Mouse (Mus musculus) intestine, embryonic 16.5 days (tissue): ENCODE data around the gene Sds. TPM values are rescaled to one million over a fixed set of nuclear protein-coding genes. Genes with fewer than 3 reads are reported as not detected.

Source experiments
- ATAC-seq: fragments of 200-750 bp; cut with Nextera tagmentation; 2 replicates; pipeline ENCODE4 v1.8.0; 2017; ENCODE audit warnings: moderate TSS enrichment, moderate library complexity
- H3K27ac ChIP-seq: fragments of 300-500 bp; sonication (generic); 2 replicates; pipeline ENCODE4 v1.5.1; 2014; ENCODE audit warnings: mild to moderate bottlenecking, low read length
- H3K27me3 ChIP-seq: fragments of 300-500 bp; sonication (generic); replicated peaks from 2 replicates; pipeline ENCODE4 v1.6.1; 2014; ENCODE audit warnings: low read length, control low read depth, mixed read lengths; ENCODE audit not compliant: control insufficient read depth, insufficient read depth
- H3K36me3 ChIP-seq: fragments of 300-500 bp; sonication (generic); 2 replicates; pipeline ENCODE4 v1.6.1; 2014; ENCODE audit warnings: low read length, control low read depth; ENCODE audit not compliant: control insufficient read depth, insufficient read depth
- H3K4me1 ChIP-seq: fragments of 300-500 bp; sonication (generic); 2 replicates; pipeline ENCODE4 v1.6.1; 2014; ENCODE audit warnings: low read length, control low read depth, mixed read lengths; ENCODE audit not compliant: control insufficient read depth, insufficient read depth
- H3K4me2 ChIP-seq: fragments of 300-500 bp; sonication (generic); 2 replicates; pipeline ENCODE4 v1.6.1; 2014; ENCODE audit warnings: low read depth, low read length, control low read depth
- H3K4me3 ChIP-seq: fragments of 300-500 bp; sonication (generic); 2 replicates; pipeline ENCODE4 v1.5.1; 2014; ENCODE audit warnings: mild to moderate bottlenecking, low read length
- H3K9ac ChIP-seq: fragments of 300-500 bp; sonication (generic); 2 replicates; pipeline ENCODE4 v1.6.1; 2014; ENCODE audit warnings: low read depth, low read length
- H3K9me3 ChIP-seq: fragments of 300-500 bp; sonication (generic); 2 replicates; pipeline ENCODE4 v1.6.1; 2016; ENCODE audit warnings: low read length, control low read depth; ENCODE audit not compliant: control insufficient read depth
- WGBS: fragments of 180-500 bp; shearing (Covaris S2); extraction: QIAGEN DNeasy Blood & Tissue Kit; methylation state at CpG from one replicate; pipeline ENCODE4 v1.1.7; 2014; 5-methylcytosine and 5-hydroxymethylcytosine counted together
- polyA plus RNA-seq: library from polyadenylated mRNA; unstranded; fragments of >200 nt; fragmentation: Nextera tagmentation; extraction: Ambion mirVana; gene quantifications from 2 replicates; pipeline ENCODE4 v1.2.1, GENCODE M21; 2015

The Sds gene
- polyA plus RNA-seq, 1 experiment from 2014 or later, result 0.37 TPM

DNA sequence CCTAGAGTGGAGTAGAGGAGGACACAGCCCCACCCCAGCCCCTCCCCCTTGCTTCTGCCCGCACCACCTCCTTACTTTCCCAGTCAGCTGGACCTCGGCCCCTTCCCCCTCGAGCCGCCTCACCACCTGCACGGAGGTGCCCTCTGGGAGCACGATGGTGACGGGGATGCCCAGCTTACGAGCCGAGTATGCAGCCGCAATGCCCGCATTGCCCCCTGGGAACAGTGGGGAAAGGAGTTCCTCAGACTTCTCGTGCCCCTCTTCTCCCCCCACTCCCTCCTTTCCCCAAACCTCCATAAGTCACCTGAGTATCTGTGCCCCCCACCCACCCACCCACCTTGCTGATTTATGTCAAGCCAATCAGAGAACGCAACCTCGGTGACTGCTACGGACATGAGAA is 14.4 kb upstream of the Sds start:
- Histone ChIP-seq H3K4me1 (no peaks in the 10 kb centered on the region), H3K27me3 (no peaks in the 10 kb centered on the region), H3K4me2 (no peak overlapping the region), H3K27ac (no peak overlapping the region), H3K4me3 (no peak overlapping the region), H3K9me3 (no peaks in the 10 kb centered on the region; the same call in 1 of the 2 replicates), H3K9ac (no peak overlapping the region), H3K36me3 (no peaks in the 10 kb centered on the region)
- WGBS, result 73% methylated on average over 15 of the region's 15 CpGs
- no peak for ATAC-seq

DNA sequence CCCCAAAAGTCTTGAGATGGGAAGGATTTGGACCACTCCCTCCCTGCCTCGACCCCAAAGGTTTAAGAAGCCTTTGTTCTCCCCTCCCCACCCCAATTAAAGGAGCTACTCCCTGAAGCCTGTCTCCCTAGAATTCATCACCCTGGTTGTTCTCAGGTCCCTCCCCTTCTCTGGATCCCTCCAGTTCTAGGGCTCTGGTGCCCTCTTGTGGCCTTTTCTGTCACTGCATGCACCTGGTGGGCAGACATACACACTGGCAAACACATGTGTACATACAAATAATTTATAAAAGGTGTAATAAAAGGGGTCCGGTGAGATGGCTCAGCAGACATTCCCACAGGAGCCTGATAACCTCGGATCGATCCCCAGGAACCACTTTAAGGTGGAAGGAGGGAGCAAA is 12.0 kb upstream of the Sds start:
- Histone ChIP-seq H3K36me3 (no peaks in the 10 kb centered on the region), H3K9me3 (no peaks in the 10 kb centered on the region; the same call in 1 of the 2 replicates), H3K27me3 (no peaks in the 10 kb centered on the region), H3K27ac (no peak overlapping the region), H3K4me1 (no peaks in the 10 kb centered on the region), H3K4me3 (no peak overlapping the region), H3K4me2 (no peak overlapping the region), H3K9ac (no peak overlapping the region)
- ATAC-seq, result no peak
- WGBS, result 76% methylated on average over 4 of the region's 4 CpGs

DNA sequence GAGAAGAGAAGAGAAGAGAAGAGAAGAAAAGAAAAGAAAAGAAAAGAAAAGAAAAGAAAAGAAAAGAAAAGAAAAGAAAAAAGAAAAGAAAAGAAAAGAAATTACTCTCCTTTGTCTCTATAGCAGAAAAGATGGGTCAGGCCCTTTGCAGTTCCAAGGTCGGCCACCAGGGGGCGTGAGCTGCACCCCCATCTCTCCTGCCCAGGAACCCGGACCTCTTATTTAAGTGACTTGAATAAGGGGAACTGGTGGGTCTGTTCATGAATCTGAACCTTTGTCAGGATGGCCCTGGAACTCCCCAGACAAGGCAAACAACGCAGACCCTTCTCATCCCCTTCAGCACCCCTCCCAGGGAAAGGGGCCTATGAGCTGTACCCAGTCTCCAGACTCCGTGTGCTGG is 11.3 kb upstream of the Sds start:
- H3K4me3 ChIP-seq, result no peak overlapping the region
- no peak overlapping the region for H3K27ac ChIP-seq
- no peaks in the 10 kb centered on the region for H3K36me3 ChIP-seq
- H3K9me3 ChIP-seq, result no peaks in the 10 kb centered on the region; the same call in 1 of the 2 replicates
- no peaks in the 10 kb centered on the region for H3K4me1 ChIP-seq
- no peak overlapping the region for H3K9ac ChIP-seq
- no peak for ATAC-seq
- no peak overlapping the region for H3K4me2 ChIP-seq
- 43% methylated on average over 5 of the region's 5 CpGs for WGBS
- H3K27me3 ChIP-seq, result no peaks in the 10 kb centered on the region

DNA sequence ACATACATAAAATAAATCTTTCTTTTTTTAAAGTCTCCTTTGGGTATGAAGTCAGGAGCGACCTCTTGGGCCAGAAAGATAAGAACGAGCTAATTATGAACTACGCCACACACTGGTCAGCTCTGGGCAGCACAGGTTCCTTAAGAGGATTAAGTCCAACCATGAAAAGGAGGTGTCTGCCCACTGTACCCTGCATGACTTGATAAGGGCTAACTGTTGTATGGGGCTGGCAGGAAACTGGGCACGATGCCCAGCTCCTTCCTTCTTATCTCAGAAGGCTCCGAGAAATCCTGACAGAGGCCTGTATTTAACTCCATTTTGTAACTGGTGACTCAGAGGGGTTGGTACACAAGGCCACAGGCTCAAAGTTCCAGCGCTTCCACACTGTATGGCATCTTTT is 10.5 kb upstream of the Sds start:
- H3K27me3 ChIP-seq, result no peaks in the 10 kb centered on the region
- H3K27ac ChIP-seq, result no peak overlapping the region
- WGBS, result 72% methylated on average over 6 of the region's 6 CpGs
- no peak overlapping the region for H3K4me2 ChIP-seq
- H3K4me1 ChIP-seq, result no peaks in the 10 kb centered on the region
- peak; percentile 59 for ATAC-seq
- H3K4me3 ChIP-seq, result no peak overlapping the region
- H3K36me3 ChIP-seq, result no peaks in the 10 kb centered on the region
- H3K9ac ChIP-seq, result no peak overlapping the region
- H3K9me3 ChIP-seq, result no peaks in the 10 kb centered on the region; the same call in 1 of the 2 replicates

- no peak overlapping the region for H3K27ac ChIP-seq
- 4% methylated on average over 4 of the region's 4 CpGs for WGBS
Observed at GRCm38 (mm10) chr5:120467026-120467425, 9.3 kb upstream of the Sds start.

GRCm38 (mm10) chr5:120468336-120468735 is 8.0 kb upstream of the Sds start:
- no peaks in the 10 kb centered on the region; the same call in 1 of the 2 replicates for H3K9me3 ChIP-seq
- peak; percentile 37; the same call in 1 of the 2 replicates for ATAC-seq
- H3K36me3 ChIP-seq, result no peaks in the 10 kb centered on the region
- no peak overlapping the region for H3K4me2 ChIP-seq
- H3K4me1 ChIP-seq, result peaks cover 6% of the 10 kb centered on the region
- no peak overlapping the region for H3K27ac ChIP-seq
- WGBS, result 58% methylated on average over 5 of the region's 5 CpGs
- no peaks in the 10 kb centered on the region for H3K27me3 ChIP-seq
- no peak overlapping the region for H3K4me3 ChIP-seq
- no peak overlapping the region for H3K9ac ChIP-seq

More at GRCm38 (mm10) chr5:120467026-120467425, 9.3 kb upstream of the Sds start:
- Histone ChIP-seq H3K9ac (peak overlapping the region; percentile 44; the same call in 1 of the 2 replicates), H3K4me2 (peak overlapping the region; percentile 33), H3K27me3 (no peaks in the 10 kb centered on the region), H3K36me3 (no peaks in the 10 kb centered on the region), H3K4me3 (peak overlapping the region; percentile 37), H3K4me1 (peaks cover 6% of the 10 kb centered on the region), H3K9me3 (no peaks in the 10 kb centered on the region; the same call in 1 of the 2 replicates)
- ATAC-seq, result peak; percentile 62

- Histone ChIP-seq H3K4me3 (no peak overlapping the region), H3K36me3 (no peaks in the 10 kb centered on the region), H3K9ac (no peak overlapping the region), H3K27me3 (no peaks in the 10 kb centered on the region), H3K4me2 (no peak overlapping the region), H3K27ac (no peak overlapping the region), H3K4me1 (peaks cover 6% of the 10 kb centered on the region), H3K9me3 (no peaks in the 10 kb centered on the region; the same call in 1 of the 2 replicates)
- 66% methylated on average over 6 of the region's 6 CpGs for WGBS
- no peak for ATAC-seq
Observed at GRCm38 (mm10) chr5:120468830-120469229, 7.5 kb upstream of the Sds start.

GRCm38 (mm10) chr5:120471538-120471937 is 4.8 kb upstream of the Sds start:
- Histone ChIP-seq H3K4me3 (no peak overlapping the region), H3K4me2 (no peak overlapping the region), H3K9ac (no peak overlapping the region), H3K4me1 (peaks cover 9% of the 10 kb centered on the region), H3K27me3 (no peaks in the 10 kb centered on the region; the same call in 1 of the 2 replicates), H3K27ac (no peak overlapping the region), H3K9me3 (no peaks in the 10 kb centered on the region), H3K36me3 (no peaks in the 10 kb centered on the region)
- ATAC-seq, result peak; percentile 47
- WGBS, result 40% methylated on average over 4 of the region's 4 CpGs

DNA sequence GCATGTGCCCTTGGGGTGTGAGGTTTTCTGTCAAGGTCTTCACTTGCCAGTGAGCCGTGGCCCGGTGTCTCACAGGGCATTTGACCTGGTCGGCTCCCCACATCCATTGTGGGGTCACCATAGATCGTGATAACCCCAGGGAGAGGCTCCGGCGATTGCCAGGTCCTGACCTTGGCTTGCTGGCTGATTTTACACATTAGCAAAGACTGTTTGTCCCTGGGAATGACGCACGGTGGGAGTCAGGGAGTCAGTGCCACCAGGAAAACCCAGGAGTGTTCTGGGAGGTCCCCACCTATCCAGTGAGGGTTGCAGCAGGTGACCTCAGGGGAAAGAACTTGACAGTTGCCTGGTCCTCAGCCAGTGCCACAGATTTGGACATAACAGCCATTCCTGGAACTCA is 3.6 kb upstream of the Sds start, which contains the start of gene Sdsl:
TSS of gene Sdsl (minus strand) at position 41 of the 400 bp plus-strand sequence.
- 73% methylated on average over 8 of the region's 8 CpGs for WGBS
- ATAC-seq, result no peak
- no peaks in the 10 kb centered on the region; the same call in 1 of the 2 replicates for H3K27me3 ChIP-seq

DNA sequence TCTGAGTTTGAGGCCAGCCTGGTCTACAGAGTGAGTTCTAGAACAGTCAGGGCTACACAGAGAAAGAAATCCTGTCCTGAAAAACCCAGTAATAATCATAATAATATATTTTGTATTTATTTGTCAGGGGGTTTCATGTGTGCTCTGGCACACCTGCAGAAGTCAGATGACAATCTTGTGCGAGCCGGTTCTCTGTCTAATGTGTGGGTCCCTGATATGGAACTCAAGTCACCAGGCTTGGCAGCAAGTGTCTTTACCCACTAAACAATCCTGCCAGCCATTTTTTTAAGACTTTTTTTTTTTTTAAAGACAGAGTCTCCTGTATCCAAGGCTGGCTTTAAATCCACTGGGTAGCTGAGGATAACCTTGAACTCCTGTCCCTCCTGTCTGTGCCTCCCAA is 3.0 kb upstream of the Sds start:
- no peak overlapping the region for H3K4me3 ChIP-seq
- no peak overlapping the region for H3K27ac ChIP-seq
- H3K4me1 ChIP-seq, result peaks cover 9% of the 10 kb centered on the region
- no peaks in the 10 kb centered on the region; the same call in 1 of the 2 replicates for H3K27me3 ChIP-seq
- no peak for ATAC-seq
- no peak overlapping the region for H3K4me2 ChIP-seq
- no peaks in the 10 kb centered on the region for H3K36me3 ChIP-seq
- H3K9ac ChIP-seq, result no peak overlapping the region
- 92% methylated on average over 2 of the region's 2 CpGs for WGBS
- H3K9me3 ChIP-seq, result no peaks in the 10 kb centered on the region

More for the DNA sequence above, 3.6 kb upstream of the Sds start, which contains the start of gene Sdsl:
- Histone ChIP-seq H3K4me2 (no peak within 1 kb of the TSS), H3K9me3 (no peaks in the 10 kb centered on the region), H3K27ac (no peak within 1 kb of the TSS), H3K4me3 (no peak within 1 kb of the TSS), H3K4me1 (peaks cover 9% of the 10 kb centered on the region), H3K36me3 (no peaks in the 10 kb centered on the region), H3K9ac (no peak within 1 kb of the TSS)
